Mouse (Mus musculus) myocyte (in vitro differentiated cells): ENCODE measurements at regions not wholly inside any gene's neighbourhood (a gene's known extent, or its start where the extent isn't known, plus 50 kb on each side); places are given as distances from the start of the nearest gene placed in this dataset.

ENCODE experiments used
- H3K27me3 ChIP-seq: one replicate; pipeline ENCODE4 v1.6.1; 2011; ENCODE audit not compliant: control insufficient read depth, insufficient read depth, insufficient read length
- H3K36me3 ChIP-seq: one replicate; pipeline ENCODE4 v1.6.1; 2011; ENCODE audit not compliant: control insufficient read depth, insufficient read depth
- H3K4me2 ChIP-seq: one replicate; pipeline ENCODE4 v1.6.1; 2011; ENCODE audit warnings: low read depth, control low read depth
- H3K4me3 ChIP-seq: one replicate; pipeline ENCODE4 v1.5.1; 2011; ENCODE audit warnings: mild to moderate bottlenecking, control low read depth, moderate library complexity
- H3K79me2 ChIP-seq: one replicate; pipeline ENCODE4 v1.6.1; 2011; ENCODE audit not compliant: control insufficient read depth, insufficient read depth
- H3ac ChIP-seq: one replicate; pipeline ENCODE4 v1.6.1; 2011; ENCODE audit not compliant: control insufficient read depth, insufficient read length
- CEBPB ChIP-seq: IDR thresholded peaks from 2 replicates; pipeline ENCODE4 v1.6.1; 2011; ENCODE audit warnings: mild to moderate bottlenecking, moderate library complexity; ENCODE audit not compliant: poor library complexity, insufficient read depth, severe bottlenecking
- E2F4 ChIP-seq: IDR thresholded peaks from one replicate; pipeline ENCODE4 v1.6.1; 2011; ENCODE audit warnings: mild to moderate bottlenecking, control low read depth, moderate library complexity; ENCODE audit not compliant: insufficient read depth
- MAX ChIP-seq: IDR thresholded peaks from one replicate; pipeline ENCODE4 v1.6.1; 2011; ENCODE audit warnings: low read depth, mild to moderate bottlenecking, control low read depth
- MYOD1 ChIP-seq, 3 experiments: IDR thresholded peaks; one replicate each; pipeline ENCODE4 v1.6.1; 2011; ENCODE audit warnings: control low read depth in 2 of 3, low read depth in 2 of 3, mild to moderate bottlenecking in 2 of 3, moderate library complexity in 1 of 3; ENCODE audit not compliant: insufficient read length in 2 of 3, control insufficient read depth in 1 of 3
- MYOG ChIP-seq, 3 experiments: IDR thresholded peaks; one replicate each; pipeline ENCODE4 v1.6.1; 2011; ENCODE audit warnings: control low read depth in 2 of 3, low read depth in 2 of 3, mild to moderate bottlenecking in 2 of 3; ENCODE audit not compliant: insufficient read length in 2 of 3, control insufficient read depth in 1 of 3, insufficient read depth in 1 of 3
- POLR2A ChIP-seq: IDR thresholded peaks from one replicate; pipeline ENCODE4 v1.6.1; 2011; ENCODE audit warnings: low read depth, mild to moderate bottlenecking, control low read depth, moderate library complexity; ENCODE audit not compliant: insufficient read length
- POLR2AphosphoS2 ChIP-seq: IDR thresholded peaks from one replicate; pipeline ENCODE4 v1.6.1; 2011; ENCODE audit warnings: low read depth, control low read depth; ENCODE audit not compliant: insufficient read length
- REST ChIP-seq: IDR thresholded peaks from one replicate; pipeline ENCODE4 v1.6.1; 2011; ENCODE audit warnings: mild to moderate bottlenecking, control low read depth, moderate library complexity; ENCODE audit not compliant: insufficient read depth, insufficient read length
- SRF ChIP-seq: IDR thresholded peaks from one replicate; pipeline ENCODE4 v1.6.1; 2011; ENCODE audit warnings: low read depth; ENCODE audit not compliant: control insufficient read depth, insufficient read length
- TCF12 ChIP-seq: IDR thresholded peaks from one replicate; pipeline ENCODE4 v1.6.1; 2011; ENCODE audit warnings: mild to moderate bottlenecking, control low read depth; ENCODE audit not compliant: poor library complexity, insufficient read depth, severe bottlenecking
- TCF3 ChIP-seq: IDR thresholded peaks from one replicate; pipeline ENCODE4 v1.6.1; 2011; ENCODE audit warnings: low read depth, control low read depth; ENCODE audit not compliant: insufficient read length
- USF1 ChIP-seq: IDR thresholded peaks from one replicate; pipeline ENCODE4 v1.6.1; 2011; ENCODE audit warnings: low read depth, mild to moderate bottlenecking, control low read depth, moderate library complexity

GRCm38 (mm10) chr2:75392041-75392440 lies 267.0 kb upstream of the Hnrnpa3 start:
- no peaks in the 10 kb centered on the region for H3K79me2 ChIP-seq
- no peak overlapping the region for H3K4me3 ChIP-seq
- H3K27me3 ChIP-seq = peaks cover 17% of the 10 kb centered on the region
- TF ChIP-seq MYOD1 (IDR thresholded peaks at IDR 0.05; ENCODE audit: control insufficient read depth in 1 of 3, insufficient read length in 2 of 3, low read depth in 2 of 3) (no peak), TCF12 (no peak), POLR2AphosphoS2 (no peak), POLR2A (no peak), USF1 (no peak), MAX (no peak), CEBPB (no peak), REST (no peak), SRF (no peak)
- H3K36me3 ChIP-seq = no peaks in the 10 kb centered on the region
- H3K4me2 ChIP-seq = no peak overlapping the region
- H3ac ChIP-seq = no peak overlapping the region

DNA sequence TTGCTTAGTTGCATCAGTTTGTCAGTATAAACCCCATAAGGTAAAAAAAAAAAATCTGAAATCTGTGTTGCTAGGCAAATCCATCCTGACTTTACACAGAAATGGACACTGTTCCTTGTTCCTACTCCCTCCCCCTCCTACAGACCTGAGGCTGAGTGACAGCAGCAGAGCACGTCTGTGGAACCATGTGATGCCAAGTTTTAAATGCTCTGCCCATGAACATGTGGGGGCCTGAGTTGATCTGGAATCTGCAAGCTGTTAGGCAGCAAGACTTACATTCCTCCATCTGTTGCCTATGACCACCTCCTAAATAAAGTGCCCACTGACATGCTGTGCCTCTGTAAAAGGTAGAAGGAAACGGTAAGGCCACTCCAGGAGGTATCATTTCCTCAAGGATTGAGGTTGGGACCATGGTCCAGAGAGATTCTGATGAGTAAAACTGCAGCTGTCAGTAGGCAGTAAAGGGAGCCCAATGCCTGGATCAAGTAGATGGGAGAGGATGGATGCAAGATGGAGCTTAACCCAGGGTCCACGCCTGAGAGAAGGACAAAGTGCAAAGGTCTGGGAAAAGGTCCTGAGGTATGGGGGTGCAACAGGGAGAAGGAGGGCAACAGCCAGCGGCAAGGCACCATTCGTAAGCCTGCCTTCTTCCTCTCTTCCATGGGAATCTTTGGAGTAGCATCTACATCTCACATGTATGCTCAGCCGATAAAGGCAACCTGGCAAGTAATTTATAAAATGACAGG lies 264.0 kb upstream of the Hnrnpa3 start:
- TF ChIP-seq USF1 (no peak), MYOG (IDR thresholded peaks at IDR 0.05; ENCODE audit: control insufficient read depth in 1 of 3, insufficient read depth in 1 of 3, insufficient read length in 2 of 3, low read depth in 2 of 3) (no peak), E2F4 (no peak), TCF3 (no peak), TCF12 (no peak), POLR2A (no peak), SRF (no peak), REST (no peak), MYOD1 (IDR thresholded peaks at IDR 0.05; ENCODE audit: control insufficient read depth in 1 of 3, insufficient read length in 2 of 3, low read depth in 2 of 3) (no peak), CEBPB (no peak), POLR2AphosphoS2 (no peak), MAX (no peak)
- H3K4me2 ChIP-seq = no peak overlapping the region

DNA sequence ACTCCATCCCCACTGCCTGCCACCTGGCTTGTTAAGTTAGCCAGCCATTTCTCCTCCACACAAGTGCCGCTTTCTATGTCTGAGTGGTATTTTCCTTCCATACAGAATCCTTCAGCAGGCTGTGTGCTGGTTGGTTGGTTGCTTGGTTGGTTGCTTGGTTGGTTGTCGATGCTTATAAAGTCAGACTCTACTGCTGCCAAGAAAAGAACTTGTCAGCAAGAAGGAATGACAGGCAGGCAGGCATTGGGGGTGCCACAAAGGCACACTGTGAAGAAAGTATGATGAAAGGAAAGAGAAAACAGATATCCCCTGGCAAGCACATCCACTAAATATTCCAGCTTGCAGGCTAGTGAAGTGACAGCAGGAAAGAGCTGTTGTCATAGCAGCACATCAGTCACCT lies 263.0 kb upstream of the Hnrnpa3 start:
- H3K36me3 ChIP-seq = no peaks in the 10 kb centered on the region
- H3K27me3 ChIP-seq = peaks cover 17% of the 10 kb centered on the region
- TF ChIP-seq REST (no peak), CEBPB (no peak), MAX (no peak), MYOG (IDR thresholded peaks at IDR 0.05; ENCODE audit: control insufficient read depth in 1 of 3, insufficient read depth in 1 of 3, insufficient read length in 2 of 3, low read depth in 2 of 3) (no peak), POLR2A (no peak), SRF (no peak), USF1 (no peak), MYOD1 (IDR thresholded peaks at IDR 0.05; ENCODE audit: control insufficient read depth in 1 of 3, insufficient read length in 2 of 3, low read depth in 2 of 3) (no peak), TCF12 (no peak), E2F4 (no peak), POLR2AphosphoS2 (no peak), TCF3 (no peak)
- no peak overlapping the region for H3ac ChIP-seq
- no peak overlapping the region for H3K4me2 ChIP-seq
- H3K79me2 ChIP-seq = no peaks in the 10 kb centered on the region
- no peak overlapping the region for H3K4me3 ChIP-seq

More for the DNA sequence above, 264.0 kb upstream of the Hnrnpa3 start:
- Histone ChIP-seq H3K36me3 (no peaks in the 10 kb centered on the region), H3K79me2 (no peaks in the 10 kb centered on the region), H3K27me3 (peaks cover 17% of the 10 kb centered on the region), H3ac (no peak overlapping the region), H3K4me3 (no peak overlapping the region)

DNA sequence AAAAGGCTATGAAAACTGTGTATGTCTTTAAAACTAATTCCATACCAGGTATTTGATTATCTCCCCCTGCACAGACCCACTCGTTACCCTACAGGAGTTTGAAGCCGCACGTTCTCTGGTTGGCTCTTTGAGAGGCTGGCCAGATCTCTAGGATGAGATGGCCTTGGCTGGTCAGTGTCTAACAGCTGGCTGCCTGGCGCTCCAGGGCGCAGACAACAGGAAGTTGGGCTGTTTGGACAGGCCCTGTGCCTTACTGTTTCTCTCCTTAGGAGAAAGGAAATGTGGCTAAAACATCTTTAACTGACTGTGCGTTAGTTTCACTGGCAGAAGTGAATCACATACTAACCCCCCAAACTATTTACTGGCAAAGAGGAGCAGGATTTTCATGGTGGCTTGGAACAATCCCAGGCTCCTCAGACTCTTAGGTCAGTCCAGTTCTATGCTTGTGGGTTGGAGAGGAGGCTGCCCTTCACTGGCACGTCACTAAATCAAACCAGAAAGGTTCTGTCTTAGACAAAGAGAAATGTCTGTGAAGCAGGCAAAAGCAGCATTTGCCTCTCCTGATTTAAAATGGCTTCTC lies 258.7 kb upstream of the Hnrnpa3 start:
- no peaks in the 10 kb centered on the region for H3K79me2 ChIP-seq
- H3K4me3 ChIP-seq = no peak overlapping the region
- no peak for TF ChIP-seq USF1
- TF ChIP-seq CEBPB = no peak
- no peak for TF ChIP-seq MYOD1 (IDR thresholded peaks at IDR 0.05; ENCODE audit: control insufficient read depth in 1 of 3, insufficient read length in 2 of 3, low read depth in 2 of 3)
- no peak for TF ChIP-seq TCF3
- no peak for TF ChIP-seq TCF12
- no peak for TF ChIP-seq POLR2A
- no peak for TF ChIP-seq MYOG (IDR thresholded peaks at IDR 0.05; ENCODE audit: control insufficient read depth in 1 of 3, insufficient read depth in 1 of 3, insufficient read length in 2 of 3, low read depth in 2 of 3)
- TF ChIP-seq REST = no peak
- no peak overlapping the region for H3ac ChIP-seq
- no peak overlapping the region for H3K4me2 ChIP-seq
- H3K36me3 ChIP-seq = no peaks in the 10 kb centered on the region
- peaks cover 20% of the 10 kb centered on the region for H3K27me3 ChIP-seq

DNA sequence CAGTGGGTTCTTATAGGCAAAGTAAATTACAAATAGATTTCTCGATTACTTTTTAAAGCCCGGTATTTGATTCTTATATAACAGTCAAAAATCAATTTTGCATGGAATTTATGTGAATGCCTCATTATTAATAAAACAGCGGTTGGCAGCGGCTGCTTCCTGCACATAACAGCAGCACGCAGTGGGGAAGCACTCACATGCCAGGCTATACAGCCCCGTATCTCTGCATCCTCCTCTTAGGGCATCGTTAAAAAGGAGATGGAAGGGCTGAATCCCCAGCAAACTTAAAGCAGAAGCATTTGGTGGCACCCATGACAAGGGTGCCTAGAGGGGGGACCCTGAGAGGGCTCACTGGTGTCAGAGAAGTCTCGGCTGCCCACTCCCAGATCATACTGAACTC lies 255.3 kb upstream of the Hnrnpa3 start:
- Histone ChIP-seq H3K79me2 (no peaks in the 10 kb centered on the region), H3K4me3 (no peak overlapping the region), H3ac (no peak overlapping the region), H3K36me3 (no peaks in the 10 kb centered on the region), H3K4me2 (no peak overlapping the region), H3K27me3 (peaks cover 23% of the 10 kb centered on the region)
- TF ChIP-seq MYOG (IDR thresholded peaks at IDR 0.05; ENCODE audit: control insufficient read depth in 1 of 3, insufficient read depth in 1 of 3, insufficient read length in 2 of 3, low read depth in 2 of 3) (no peak), SRF (no peak), TCF12 (no peak)
